Mouse (Mus musculus): ENCODE results near the gene Zfp36. TPM values are rescaled to one million over a fixed set of nuclear protein-coding genes. Genes with fewer than 3 reads are reported as not detected.

Gene Zfp36
- total RNA-seq, 4 experiments from 2014 or later = 2.1 to 6.1 (median 3.6) TPM

DNA sequence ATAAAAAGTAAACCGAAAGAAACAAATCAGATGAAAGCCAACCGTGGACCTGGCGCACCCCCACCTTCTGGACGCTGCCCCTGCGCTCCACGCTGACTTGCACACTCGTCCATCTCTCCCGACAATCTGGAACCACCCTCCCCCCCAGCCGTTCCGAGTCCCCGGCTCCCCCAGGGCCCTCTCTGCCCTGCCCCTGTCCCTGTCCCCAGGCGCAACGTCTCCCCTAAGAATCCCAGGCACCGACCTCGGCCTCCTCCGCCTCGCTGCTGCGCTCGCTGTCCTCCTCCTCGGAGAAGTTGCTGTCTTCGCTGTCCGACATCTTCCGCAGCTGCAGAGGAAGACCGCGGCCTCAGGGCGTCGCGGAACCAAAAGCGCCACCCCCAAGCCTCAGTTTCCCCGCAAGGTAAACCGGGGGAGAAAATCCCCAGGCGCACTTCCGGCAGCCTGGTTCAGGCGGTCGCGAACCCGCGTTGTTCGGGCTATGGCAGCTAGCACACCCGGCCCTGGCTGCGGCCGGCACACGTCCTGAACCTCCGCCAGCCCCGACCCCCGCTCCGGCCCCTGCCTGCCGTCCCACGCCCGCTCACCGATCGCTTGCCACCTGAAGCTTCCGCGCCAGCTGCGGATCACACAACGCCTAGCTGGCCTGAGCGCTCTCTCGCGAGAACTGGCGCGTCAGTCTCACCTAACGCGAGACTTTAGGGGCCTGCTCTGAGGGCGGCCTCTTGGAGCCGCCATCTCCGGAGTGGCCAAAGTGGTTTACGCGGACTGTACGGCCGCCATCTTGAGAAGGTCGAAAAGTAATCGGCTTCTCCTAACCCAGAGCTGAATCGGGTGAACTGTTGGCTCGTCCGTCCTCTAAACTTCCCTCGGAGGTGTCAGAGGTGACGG is 41.7 kb downstream of the Zfp36 start, which contains the start of gene Supt5:
Supt5 (minus strand) TSS at position 639 of the 891 bp plus-strand sequence.
- DNase-seq (ENCODE audit: low spot score in 2 of 2) = peak; percentile 89 to 96

DNA sequence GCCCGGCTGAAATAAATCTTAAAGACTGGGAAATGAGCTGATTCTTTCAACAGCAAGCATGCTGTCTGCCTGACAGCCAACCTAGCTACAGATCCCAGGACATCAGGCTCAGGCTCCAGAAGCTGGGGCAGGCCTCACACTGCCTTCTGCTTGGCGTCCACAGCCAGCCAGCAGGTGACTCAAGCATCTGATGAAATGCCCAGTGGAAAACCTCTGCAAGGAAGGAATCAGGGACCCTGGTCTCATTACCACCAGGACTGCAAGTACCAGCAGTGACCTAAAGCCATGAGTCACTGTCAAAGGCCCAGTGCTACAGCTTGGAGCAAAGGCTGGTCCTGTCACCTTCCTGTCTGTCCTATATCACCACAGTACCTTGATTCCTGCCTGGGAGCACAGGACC is 44.6 kb downstream of the Zfp36 start:
- DNase-seq (ENCODE audit: low spot score in 2 of 2) = no peak

GRCm38 (mm10) chr7:28334534-28334933 is 45.5 kb downstream of the Zfp36 start:
- DNase-seq (ENCODE audit: low spot score in 2 of 2) = no peak

DNA sequence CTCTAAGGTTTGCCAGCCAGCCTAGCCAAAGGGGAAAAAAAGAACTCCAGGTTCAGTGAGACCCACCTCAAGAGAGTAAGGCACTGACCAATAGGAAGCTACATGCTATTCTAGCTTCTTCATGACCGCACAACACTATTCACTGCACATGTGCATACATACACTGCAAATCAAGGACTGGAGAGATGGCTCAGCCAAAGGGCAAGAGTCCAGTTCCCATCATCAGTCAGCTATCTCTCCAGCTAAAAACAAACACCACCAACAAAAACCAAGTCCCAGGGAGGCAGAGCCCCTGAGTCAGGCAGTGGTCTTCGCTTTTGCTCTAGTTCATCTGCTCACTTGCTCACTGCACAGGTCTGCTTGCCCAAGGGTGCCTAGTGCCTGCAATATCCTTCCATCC is 51.8 kb downstream of the Zfp36 start:
- no peak for DNase-seq (ENCODE audit: low spot score in 2 of 2)

Other genes with a start within 250 kb of the Zfp36 start
- gene Fbl, start 210.5 kb downstream of the Zfp36 start, total RNA-seq (2022) = 10 to 100 TPM; 47.8 to 59.8 (median 56.9) TPM
- 10 to 100 TPM; 42.5 to 45.3 (median 44.3) TPM for gene Dyrk1b, start 200.8 kb downstream of the Zfp36 start, total RNA-seq (2022)
- 10 to 100 TPM; 56.5 to 59.8 (median 58.3) TPM for gene Eid2, start 112.4 kb downstream of the Zfp36 start, total RNA-seq (2022)
- gene Eid2b, start 102.5 kb downstream of the Zfp36 start, total RNA-seq (2022) = 10 to 100 TPM; 30.6 to 34.2 (median 33.4) TPM
- 1 to 10 TPM in 2 of 4 experiments, under 1 TPM in 2; 0.72 to 1.9 (median 1.0) TPM for gene Selenov, start 89.1 kb downstream of the Zfp36 start, total RNA-seq (2022)
- 1 to 10 TPM in 2 of 4 experiments, under 1 TPM in 2; 0.59 to 2.9 (median 0.95) TPM for gene Dll3, start 78.0 kb downstream of the Zfp36 start, total RNA-seq (2022)
- 10 to 100 TPM; 34.8 to 39.2 (median 39.1) TPM for gene Timm50, start 68.2 kb downstream of the Zfp36 start, total RNA-seq (2022)
- gene Supt5, start 41.5 kb downstream of the Zfp36 start, total RNA-seq (2022) = 100 to 1,000 TPM; 117 to 123 (median 121) TPM
- 100 to 1,000 TPM; 521 to 591 (median 572) TPM for gene Rps16, start 29.6 kb downstream of the Zfp36 start, total RNA-seq (2022)
- gene Plekhg2, start 7.7 kb downstream of the Zfp36 start, total RNA-seq (2022) = 1 to 10 TPM; 6.2 to 8.4 (median 8.0) TPM
- gene Med29, start 12.5 kb upstream of the Zfp36 start, total RNA-seq (2022) = 10 to 100 TPM; 13.2 to 17.4 (median 16.3) TPM
- 10 to 100 TPM; 51.1 to 77.7 (median 63.9) TPM for gene Paf1, start 12.7 kb upstream of the Zfp36 start, total RNA-seq (2022)
- gene Gmfg, start 57.2 kb upstream of the Zfp36 start, total RNA-seq (2022) = 1 to 10 TPM in 2 of 4 experiments, under 1 TPM in 2; 0.38 to 5.7 (median 1.9) TPM
- 10 to 100 TPM; 77.6 to 83.2 (median 81.1) TPM for gene Lrfn1, start 71.7 kb upstream of the Zfp36 start, total RNA-seq (2022)
- not detected for gene Ifnl2, start 130.2 kb upstream of the Zfp36 start, total RNA-seq (2022)
- not detected for gene Ifnl3, start 142.6 kb upstream of the Zfp36 start, total RNA-seq (2022)
- gene Sycn, start 160.6 kb upstream of the Zfp36 start, total RNA-seq (2022) = not detected
- gene Nccrp1, start 167.0 kb upstream of the Zfp36 start, total RNA-seq (2022) = under 1 TPM in 3 of 4 experiments, not detected in 1; 0.23 to 0.49 (median 0.39) TPM
- gene Samd4b, start 217.9 kb upstream of the Zfp36 start, total RNA-seq (2022) = 10 to 100 TPM; 58.2 to 70.1 (median 61.7) TPM
- gene Pak4, start 217.9 kb upstream of the Zfp36 start, total RNA-seq (2022) = 1 to 10 TPM; 8.4 to 9.0 (median 8.5) TPM